Mouse (Mus musculus): Measurements from ENCODE around the gene Cyb561d1.

DNA sequence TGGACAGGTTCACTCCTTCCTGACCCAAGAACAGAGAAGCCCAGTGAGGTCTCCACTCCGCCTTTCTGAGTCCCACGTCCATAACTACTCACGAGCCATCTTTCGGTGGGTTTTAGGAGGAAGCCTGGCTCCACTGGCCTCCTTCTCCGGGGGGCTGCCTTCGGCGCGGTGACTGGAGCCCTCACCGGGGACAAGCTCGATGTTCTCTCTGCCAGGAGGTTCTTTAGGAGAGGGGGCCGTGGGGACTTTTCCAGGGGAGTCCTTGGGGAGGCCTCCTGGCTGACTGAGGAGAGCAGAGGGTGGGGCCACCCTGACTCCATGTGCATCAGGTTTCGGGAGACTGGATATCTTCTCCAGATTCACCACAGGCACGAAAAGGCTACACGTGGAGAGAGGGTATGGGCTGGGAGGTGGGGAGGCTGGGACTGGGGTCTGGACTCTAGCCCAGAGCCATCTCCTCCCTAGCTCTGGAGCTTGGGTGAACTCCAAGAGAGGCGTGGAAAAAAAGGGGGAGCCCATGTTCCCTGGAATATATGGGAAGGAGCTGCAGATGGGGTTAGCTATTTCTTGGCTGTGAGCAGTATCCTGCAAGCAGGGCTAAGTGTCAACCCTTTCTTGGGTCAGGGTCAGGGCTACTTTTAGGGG lies 5.8 kb upstream of the Cyb561d1 start:
- no peak for TF ChIP-seq CTCF (IDR thresholded peaks at IDR 0.05; ENCODE audit: borderline replicate concordance, extremely low read depth, insufficient read depth, insufficient read length)
- TF ChIP-seq POLR2A (IDR thresholded peaks at IDR 0.05; ENCODE audit: borderline replicate concordance, extremely low read depth, insufficient read depth, insufficient read length, poor library complexity, severe bottlenecking): no peak

All from brain, embryonic 14.5 days (tissue).